Mouse (Mus musculus): ENCODE measurements around the gene Lrrc25.

The Lrrc25 gene

GRCm38 (mm10) chr8:70647343-70648163 is 31.6 kb downstream of the Lrrc25 start:
- DNase-seq (ENCODE audit: low spot score in 2 of 2) = no peak

- DNase-seq (ENCODE audit: low spot score in 2 of 2) = no peak
Measured at GRCm38 (mm10) chr8:70648164-70648442, 32.1 kb downstream of the Lrrc25 start.

DNA sequence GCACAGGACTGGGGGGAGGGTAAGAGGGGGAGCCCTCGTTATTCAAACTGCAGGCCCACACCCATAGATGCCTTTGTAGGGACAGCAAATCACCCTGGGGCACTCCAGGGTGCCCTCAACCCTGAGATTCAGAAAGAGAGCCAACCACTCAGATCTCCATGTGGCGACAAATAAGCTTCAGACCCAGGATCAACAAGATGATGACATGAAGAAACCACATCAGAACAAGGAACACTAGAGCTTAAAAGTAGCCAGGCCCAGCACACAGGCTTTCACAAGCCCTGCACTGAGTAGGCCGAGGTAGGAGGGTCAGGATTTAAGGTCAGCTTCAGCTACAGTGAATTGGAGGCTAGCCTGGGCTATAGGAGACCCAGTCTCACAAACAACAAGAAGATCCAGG is 33.0 kb downstream of the Lrrc25 start:
- no peak for DNase-seq (ENCODE audit: low spot score in 2 of 2)

- DNase-seq (ENCODE audit: low spot score in 2 of 2) = no peak
Measured at GRCm38 (mm10) chr8:70649324-70649723, 33.4 kb downstream of the Lrrc25 start.

DNA sequence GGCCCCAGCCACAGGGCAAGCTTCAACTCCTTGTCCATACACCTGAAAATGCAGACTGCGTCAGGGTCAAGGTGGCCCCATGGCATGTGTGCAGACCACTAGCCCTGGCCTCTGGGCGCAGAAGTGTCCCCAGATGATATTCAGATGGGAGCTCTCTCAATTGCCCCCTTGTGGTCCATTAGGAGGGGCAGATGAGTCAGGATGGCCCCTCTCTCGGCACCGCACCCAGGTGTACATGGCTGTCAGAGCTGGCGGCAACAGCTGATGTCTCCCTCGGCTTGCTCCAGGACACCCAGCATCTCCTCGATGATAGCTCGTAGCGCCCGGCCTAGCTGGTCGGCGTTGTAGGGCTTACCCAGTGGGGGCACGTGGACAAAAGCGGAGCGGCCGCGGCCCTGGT is 34.4 kb downstream of the Lrrc25 start:
- DNase-seq (ENCODE audit: low spot score in 2 of 2) = no peak

GRCm38 (mm10) chr8:70653226-70653625 is 37.3 kb downstream of the Lrrc25 start:
- no peak for DNase-seq (ENCODE audit: low spot score in 2 of 2)

GRCm38 (mm10) chr8:70654121-70654520 is 38.2 kb downstream of the Lrrc25 start:
- DNase-seq (ENCODE audit: low spot score in 2 of 2) = no peak

GRCm38 (mm10) chr8:70655469-70655868 is 39.5 kb downstream of the Lrrc25 start:
- no peak for DNase-seq (ENCODE audit: low spot score in 2 of 2)

DNA sequence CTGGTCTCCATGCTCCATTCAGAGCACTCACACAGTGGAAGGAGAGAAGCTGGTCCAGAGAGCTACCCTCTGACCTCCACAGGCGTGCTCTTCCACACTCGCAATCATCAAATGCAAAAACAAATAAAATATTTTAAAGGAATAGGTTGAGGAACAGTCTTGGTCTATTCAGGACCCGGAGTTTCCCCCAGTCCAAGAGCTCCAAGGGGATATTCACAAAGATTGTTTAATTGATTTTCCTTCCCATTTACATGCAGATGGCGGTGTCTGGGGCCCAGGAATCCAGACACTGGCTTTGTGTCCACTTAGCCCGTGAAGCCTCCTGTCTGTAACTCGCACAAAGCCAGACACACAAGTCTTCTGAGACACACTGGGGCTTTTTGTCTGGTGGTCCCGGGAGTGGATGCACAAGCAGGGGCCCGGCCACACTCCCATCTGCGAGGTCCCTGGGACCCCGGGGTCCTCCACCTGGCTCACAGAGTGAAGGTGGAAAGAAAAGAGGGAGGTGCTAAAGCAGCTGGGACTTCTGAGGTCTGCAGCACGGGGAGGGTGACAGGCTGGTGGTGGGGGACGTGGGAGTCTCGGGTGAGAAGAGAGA is 40.3 kb downstream of the Lrrc25 start:
- no peak for DNase-seq (ENCODE audit: low spot score in 2 of 2)

DNA sequence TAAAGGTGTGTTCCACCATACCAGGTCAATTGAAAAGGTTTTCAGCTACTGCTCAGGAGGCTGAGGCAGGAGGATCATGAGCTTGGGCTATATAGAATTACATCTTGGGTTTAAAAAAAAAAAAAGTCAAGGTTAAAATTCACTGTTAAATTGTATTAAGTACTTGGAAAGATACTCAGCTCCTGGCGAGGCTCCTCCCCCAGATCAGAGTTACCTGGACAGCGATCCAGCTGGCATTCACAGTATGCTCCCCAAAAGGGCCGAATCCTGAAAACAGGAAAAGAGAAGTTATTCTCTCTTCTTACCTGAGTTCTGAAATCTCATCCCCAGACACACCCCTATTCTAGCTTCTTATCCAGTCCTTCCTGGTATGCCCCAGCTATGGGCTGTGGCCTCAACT is 41.3 kb downstream of the Lrrc25 start:
- no peak for DNase-seq (ENCODE audit: low spot score in 2 of 2)

DNA sequence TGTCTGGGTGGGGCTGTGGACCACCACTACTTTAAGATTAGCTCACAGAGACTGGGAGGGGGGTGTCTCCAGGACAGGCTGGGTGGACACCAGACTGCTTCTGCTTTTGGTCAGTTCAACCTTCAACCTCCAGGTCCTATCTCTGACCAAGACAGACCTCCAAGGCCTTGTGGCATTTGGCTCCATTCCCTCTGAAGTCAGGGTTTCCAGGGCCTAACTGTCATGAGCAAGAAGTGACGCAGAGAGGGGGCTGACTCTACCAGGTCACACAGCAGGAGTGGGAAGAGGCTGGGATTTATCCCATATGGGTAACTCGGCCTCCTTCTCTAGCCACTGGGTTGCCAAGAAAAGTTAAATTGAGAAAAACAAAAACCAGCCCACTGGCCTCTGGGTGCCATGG is 41.8 kb downstream of the Lrrc25 start:
- no peak for DNase-seq (ENCODE audit: low spot score in 2 of 2)

DNA sequence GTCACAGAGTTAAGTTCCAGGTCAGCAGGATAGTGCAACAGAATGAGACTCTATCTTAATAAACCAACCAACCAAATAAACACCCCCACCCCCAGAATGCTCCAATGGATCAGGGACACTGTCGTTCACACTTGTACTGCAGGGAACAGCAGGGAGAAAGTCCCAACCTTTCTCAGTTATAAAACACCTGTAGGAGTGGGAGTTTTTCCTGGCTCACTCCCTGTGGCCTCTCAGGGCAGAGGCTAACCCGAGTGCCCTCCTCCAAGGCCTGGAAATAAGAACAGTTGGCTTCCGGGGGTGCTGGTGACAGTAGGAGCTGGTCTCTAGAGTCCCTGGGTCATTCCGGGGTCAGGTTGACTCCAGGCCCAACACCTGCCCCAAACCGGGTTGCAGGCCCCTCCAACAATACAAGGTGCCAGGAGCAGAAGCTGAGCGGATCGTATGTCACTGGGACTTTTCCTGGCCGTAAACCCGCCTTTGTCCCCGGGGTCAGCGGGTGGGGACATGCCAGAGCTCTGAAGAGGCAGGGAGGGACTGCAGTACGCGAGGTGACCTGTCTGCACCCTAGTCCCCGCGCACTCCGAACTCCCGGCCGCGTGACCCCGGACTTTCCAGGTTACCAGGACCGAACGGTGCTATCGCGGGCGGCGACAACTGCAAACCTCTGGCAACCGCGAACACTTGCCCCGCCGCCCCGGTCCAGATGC is 43.1 kb downstream of the Lrrc25 start:
- DNase-seq (ENCODE audit: low spot score in 2 of 2) = no peak

DNA sequence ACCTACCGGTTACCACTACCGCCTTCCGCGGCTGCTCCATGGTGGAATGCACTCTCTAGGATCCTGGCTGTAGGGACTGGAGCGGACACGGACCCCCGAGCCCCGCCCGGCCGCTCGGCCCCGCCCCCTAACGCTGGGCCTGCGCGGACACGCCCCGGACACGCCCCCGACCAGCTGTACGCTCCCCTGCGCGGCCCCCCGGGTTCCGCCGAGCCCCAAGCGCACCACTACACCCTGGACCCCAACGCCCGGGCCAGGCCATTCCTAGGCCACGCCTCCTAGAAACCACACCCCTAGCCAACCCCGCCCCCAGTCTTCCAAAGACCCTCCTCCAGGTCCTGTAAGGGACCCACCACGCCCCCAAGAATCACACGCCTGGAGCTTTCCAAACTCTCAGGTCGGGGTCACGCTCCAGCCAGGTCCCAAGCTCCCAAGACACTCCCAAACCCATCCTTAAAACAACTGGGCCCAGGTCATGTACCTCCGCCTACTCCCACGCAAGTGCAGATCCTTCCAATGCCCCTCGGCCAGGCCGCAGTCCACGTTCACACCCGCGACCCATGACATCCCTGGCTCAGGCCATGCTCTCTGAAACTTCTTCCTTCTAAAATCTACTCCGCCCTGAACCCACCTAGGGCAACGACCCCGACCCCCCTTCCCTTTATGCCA is 43.8 kb downstream of the Lrrc25 start:
- peak; percentile 69 to 73 for DNase-seq (ENCODE audit: low spot score in 2 of 2)

GRCm38 (mm10) chr8:70660273-70660725 is 44.3 kb downstream of the Lrrc25 start, which contains the start of gene Pgpep1:
TSS of gene Pgpep1 (minus strand) at chr8:70660388.
- DNase-seq (ENCODE audit: low spot score in 2 of 2) = no peak

DNA sequence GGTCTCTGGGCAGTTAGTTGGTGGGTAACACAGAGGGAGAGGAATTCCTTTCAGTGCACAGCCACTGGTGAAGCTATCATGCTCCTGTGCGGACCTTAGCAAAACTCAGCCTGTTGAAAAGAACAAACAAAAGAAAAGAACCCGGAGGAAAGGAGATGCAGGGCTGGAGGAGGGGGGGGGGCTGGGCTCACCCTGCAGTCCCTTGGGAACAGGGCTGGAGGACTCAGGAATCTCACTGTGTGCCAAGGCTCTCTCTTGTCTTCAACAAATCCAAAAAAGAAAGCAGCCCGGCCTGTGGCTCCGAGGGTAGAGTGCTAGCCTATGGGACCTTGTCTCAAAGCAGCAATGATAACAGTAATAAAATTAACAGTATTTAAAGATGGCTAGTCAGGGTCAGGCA is 47.7 kb downstream of the Lrrc25 start:
- no peak for DNase-seq (ENCODE audit: low spot score in 2 of 2)

DNA sequence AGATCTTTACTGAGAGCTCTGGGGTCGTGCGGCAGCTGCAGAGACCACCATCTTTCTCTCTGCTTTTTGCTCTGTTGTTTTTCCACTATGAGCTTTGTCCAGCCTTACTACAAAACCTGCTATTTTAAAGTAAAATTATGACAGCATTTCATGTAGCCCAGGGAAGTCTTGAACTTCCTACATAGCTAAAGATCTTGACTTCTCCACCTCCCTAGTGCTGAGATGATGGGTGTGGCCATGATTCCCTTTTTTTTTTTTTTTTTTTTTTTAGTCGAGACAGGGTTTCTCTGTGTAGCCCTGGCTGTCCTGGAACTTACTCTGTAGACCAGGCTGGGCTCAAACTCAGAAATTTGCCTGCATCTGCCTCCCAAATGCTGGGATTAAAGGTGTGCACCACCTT is 48.7 kb downstream of the Lrrc25 start:
- DNase-seq (ENCODE audit: low spot score in 2 of 2) = no peak

- no peak for DNase-seq (ENCODE audit: low spot score in 2 of 2)
Measured at GRCm38 (mm10) chr8:70665599-70665998, 49.6 kb downstream of the Lrrc25 start.

- DNase-seq (ENCODE audit: low spot score in 2 of 2) = no peak
Measured at GRCm38 (mm10) chr8:70667071-70667470, 51.1 kb downstream of the Lrrc25 start.
